Mouse (Mus musculus): ENCODE data around the gene Retnlg. TPM values are rescaled to one million over a fixed set of nuclear protein-coding genes. Genes with fewer than 3 reads are reported as not detected.

Retnlg gene
- polyA plus RNA-seq, 1 experiment from 2014 or later: not detected

DNA sequence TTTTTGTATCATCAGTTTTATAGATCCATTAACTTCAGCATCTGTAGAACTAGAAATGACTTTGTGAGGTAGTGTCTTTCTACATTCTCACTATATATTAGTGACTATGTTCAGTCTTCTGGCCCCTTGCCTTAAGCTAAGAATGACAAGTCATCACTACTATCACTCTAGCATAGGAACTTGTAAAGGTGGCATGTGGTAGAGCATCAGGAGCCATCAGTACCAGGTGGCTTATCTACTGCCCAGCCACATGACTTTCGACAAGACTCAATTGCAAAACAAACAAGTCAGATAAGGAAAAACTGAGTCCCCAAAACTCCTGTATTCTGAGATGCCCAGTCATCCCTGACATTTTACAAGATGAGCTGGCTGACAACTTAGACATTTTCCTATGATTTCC is 51.3 kb downstream of the Retnlg start:
- no peaks in the 10 kb centered on the region for H3K27me3 ChIP-seq (ENCODE audit: control insufficient read depth, insufficient read depth, low read length)
- ATAC-seq (replicated peaks; ENCODE audit: insufficient number of reproducible peaks, low FRiP score, low TSS enrichment, low read depth) (no peak), DNase-seq (ENCODE audit: low spot score) (no peak)
- WGBS: 91% methylated on average over 1 of the region's 1 CpGs
- no peak overlapping the region for H3K4me2 ChIP-seq (ENCODE audit: low read depth, low read length)
- H3K27ac ChIP-seq (replicated peaks; ENCODE audit: low read depth, low read length): no peak overlapping the region
- H3K4me3 ChIP-seq (ENCODE audit: low read depth, low read length): no peak overlapping the region
- peaks cover 9% of the 10 kb centered on the region; the same call in 1 of the 2 replicates for H3K36me3 ChIP-seq (replicated peaks; ENCODE audit: control insufficient read depth, insufficient read depth, low read depth, low read length)
- H3K9ac ChIP-seq (replicated peaks; ENCODE audit: low read length): no peak overlapping the region
- no peaks in the 10 kb centered on the region for H3K4me1 ChIP-seq (ENCODE audit: control insufficient read depth, insufficient read depth, low read length)
- H3K9me3 ChIP-seq (replicated peaks; ENCODE audit: control insufficient read depth, low read length): no peaks in the 10 kb centered on the region

Other genes with a start within 250 kb of the Retnlg start
- gene Trat1, start 100.6 kb upstream of the Retnlg start, polyA plus RNA-seq (2014; fragmentation: Nextera tagmentation; extraction: Ambion mirVana): not detected in 2 replicates
- gene Retnlb, start 55.8 kb upstream of the Retnlg start, polyA plus RNA-seq (2014; fragmentation: Nextera tagmentation; extraction: Ambion mirVana): not detected in 2 replicates
- not detected in 2 replicates for gene Retnla, start 30.1 kb upstream of the Retnlg start, polyA plus RNA-seq (2014; fragmentation: Nextera tagmentation; extraction: Ambion mirVana)
- gene Dzip3, start 121.5 kb downstream of the Retnlg start, polyA plus RNA-seq (2014; fragmentation: Nextera tagmentation; extraction: Ambion mirVana): 50.5 and 61.0 TPM in 2 replicates
- 53.4 and 65.8 TPM in 2 replicates for gene Cip2a, start 121.6 kb downstream of the Retnlg start, polyA plus RNA-seq (2014; fragmentation: Nextera tagmentation; extraction: Ambion mirVana)
- not detected in 2 replicates for gene Myh15, start 184.9 kb downstream of the Retnlg start, polyA plus RNA-seq (2014; fragmentation: Nextera tagmentation; extraction: Ambion mirVana)

Data from embryonic facial prominence, embryonic 11.5 days (tissue).